Mouse (Mus musculus): ENCODE data around the gene Gm13288. TPM values are rescaled to one million over a fixed set of nuclear protein-coding genes. Genes with fewer than 3 reads are reported as not detected.
"Not testable (repeated sequence)": the region's sequence is repeated elsewhere in the genome, so short reads cannot be mapped to it uniquely, and the experiment has no call there.

Gm13288 gene
- polyA plus RNA-seq (2016; fragmentation: Nextera tagmentation; extraction: Ambion mirVana): 0.07 and 0.09 TPM in 2 replicates

- not testable (repeated sequence) for H3K36me3 ChIP-seq (replicated peaks); H3K27ac ChIP-seq
- peak within 1 kb of the TSS; percentile 34; the same call in 1 of the 2 replicates for H3K4me3 ChIP-seq
Observed at GRCm38 (mm10) chr4:88805231-88805630, at the start of gene Gm13288. Gene Gm13288, plus strand, starts transcription at chr4:88805531.

GRCm38 (mm10) chr4:88756581-88757513 is 48.5 kb upstream of the Gm13288 start:
- peak overlapping the region; percentile 85 for H3K27ac ChIP-seq
- H3K9me3 ChIP-seq; H3K36me3 ChIP-seq (replicated peaks); H3K4me1 ChIP-seq; H3K27me3 ChIP-seq (ENCODE audit: poor library complexity, severe bottlenecking): not testable (repeated sequence)
- peak overlapping the region; percentile 62 for H3K4me3 ChIP-seq
- DNase-seq (ENCODE audit: extremely low spot score, low spot score): peak; percentile 46
- WGBS: 14% methylated on average over 29 of the region's 31 CpGs

More at GRCm38 (mm10) chr4:88805231-88805630, at the start of gene Gm13288:
- not testable (repeated sequence) for H3K9me3 ChIP-seq; DNase-seq (ENCODE audit: extremely low spot score, low spot score); H3K4me1 ChIP-seq
- H3K27me3 ChIP-seq (ENCODE audit: poor library complexity, severe bottlenecking): peaks cover 18% of the 10 kb centered on the region
- no CpG with 5 or more reads among the region's 8 CpGs for WGBS

- H3K27me3 ChIP-seq (ENCODE audit: poor library complexity, severe bottlenecking); H3K4me1 ChIP-seq; H3K36me3 ChIP-seq (replicated peaks); H3K9me3 ChIP-seq: not testable (repeated sequence)
- Histone ChIP-seq H3K4me3 (peak overlapping the region; percentile 62), H3K27ac (peak overlapping the region; percentile 85)
- 0% methylated on average over 18 of the region's 21 CpGs for WGBS
- DNase-seq (ENCODE audit: extremely low spot score, low spot score): peak; percentile 82
Observed at GRCm38 (mm10) chr4:88757628-88758031, 47.7 kb upstream of the Gm13288 start.

- DNase-seq (ENCODE audit: extremely low spot score, low spot score); H3K36me3 ChIP-seq (replicated peaks); H3K4me3 ChIP-seq; H3K27ac ChIP-seq; H3K27me3 ChIP-seq (ENCODE audit: poor library complexity, severe bottlenecking); H3K9me3 ChIP-seq: not testable (repeated sequence)
- peaks cover 10% of the 10 kb centered on the region for H3K4me1 ChIP-seq
- 88% methylated on average over 9 of the region's 9 CpGs for WGBS
Observed at GRCm38 (mm10) chr4:88758751-88759150, 46.6 kb upstream of the Gm13288 start.

GRCm38 (mm10) chr4:88759610-88760268 is 45.6 kb upstream of the Gm13288 start, which contains the start of gene Gm13283:
Gene Gm13283, plus strand, starts transcription at chr4:88760119.
- DNase-seq (ENCODE audit: extremely low spot score, low spot score); H3K27me3 ChIP-seq (ENCODE audit: poor library complexity, severe bottlenecking); H3K9me3 ChIP-seq; H3K36me3 ChIP-seq (replicated peaks): not testable (repeated sequence)
- 27% methylated on average over 11 of the region's 14 CpGs for WGBS
- Histone ChIP-seq H3K4me1 (peaks cover 10% of the 10 kb centered on the region), H3K4me3 (peak within 1 kb of the TSS; percentile 44), H3K27ac (peak within 1 kb of the TSS; percentile 66; the same call in 1 of the 2 replicates)

GRCm38 (mm10) chr4:88760431-88760830 is 44.9 kb upstream of the Gm13288 start:
- peak overlapping the region; percentile 44 for H3K4me3 ChIP-seq
- H3K27ac ChIP-seq: peak overlapping the region; percentile 66; the same call in 1 of the 2 replicates
- not testable (repeated sequence) for H3K36me3 ChIP-seq (replicated peaks); H3K9me3 ChIP-seq; H3K27me3 ChIP-seq (ENCODE audit: poor library complexity, severe bottlenecking)
- under 1% methylated on average over 27 of the region's 28 CpGs for WGBS
- peaks cover 10% of the 10 kb centered on the region for H3K4me1 ChIP-seq
- peak; percentile 64 for DNase-seq (ENCODE audit: extremely low spot score, low spot score)

- H3K4me3 ChIP-seq; H3K27ac ChIP-seq; H3K36me3 ChIP-seq (replicated peaks); H3K27me3 ChIP-seq (ENCODE audit: poor library complexity, severe bottlenecking); DNase-seq (ENCODE audit: extremely low spot score, low spot score); H3K4me1 ChIP-seq; H3K9me3 ChIP-seq: not testable (repeated sequence)
- WGBS: 75% methylated on average over 6 of the region's 8 CpGs
Observed at GRCm38 (mm10) chr4:88761776-88762175, 43.6 kb upstream of the Gm13288 start.

GRCm38 (mm10) chr4:88762341-88762740 is 43.0 kb upstream of the Gm13288 start:
- DNase-seq (ENCODE audit: extremely low spot score, low spot score); H3K4me1 ChIP-seq; H3K9me3 ChIP-seq; H3K4me3 ChIP-seq; H3K27me3 ChIP-seq (ENCODE audit: poor library complexity, severe bottlenecking); H3K27ac ChIP-seq; H3K36me3 ChIP-seq (replicated peaks): not testable (repeated sequence)
- 54% methylated on average over 9 of the region's 9 CpGs for WGBS

GRCm38 (mm10) chr4:88763384-88764018 is 41.8 kb upstream of the Gm13288 start:
- peak; percentile 63 for DNase-seq (ENCODE audit: extremely low spot score, low spot score)
- H3K36me3 ChIP-seq (replicated peaks); H3K27ac ChIP-seq; H3K4me1 ChIP-seq; H3K27me3 ChIP-seq (ENCODE audit: poor library complexity, severe bottlenecking); H3K9me3 ChIP-seq: not testable (repeated sequence)
- 2% methylated on average over 40 of the region's 42 CpGs for WGBS
- peak overlapping the region; percentile 45 for H3K4me3 ChIP-seq

GRCm38 (mm10) chr4:88773534-88773933 is 31.8 kb upstream of the Gm13288 start, which contains the start of gene Gm13290:
Gene Gm13290, plus strand, starts transcription at chr4:88773834.
- H3K4me3 ChIP-seq; H3K4me1 ChIP-seq; H3K27ac ChIP-seq; H3K27me3 ChIP-seq (ENCODE audit: poor library complexity, severe bottlenecking); DNase-seq (ENCODE audit: extremely low spot score, low spot score); H3K36me3 ChIP-seq (replicated peaks); H3K9me3 ChIP-seq: not testable (repeated sequence)
- WGBS: no CpG with 5 or more reads among the region's 32 CpGs

GRCm38 (mm10) chr4:88776622-88777021 is 28.7 kb upstream of the Gm13288 start, which contains the start of gene Gm13289:
Gene Gm13289, plus strand, starts transcription at chr4:88776922.
- DNase-seq (ENCODE audit: extremely low spot score, low spot score); H3K27ac ChIP-seq; H3K36me3 ChIP-seq (replicated peaks); H3K4me3 ChIP-seq; H3K4me1 ChIP-seq; H3K9me3 ChIP-seq; H3K27me3 ChIP-seq (ENCODE audit: poor library complexity, severe bottlenecking): not testable (repeated sequence)
- WGBS: no CpG with 5 or more reads among the region's 29 CpGs

- H3K27me3 ChIP-seq (ENCODE audit: poor library complexity, severe bottlenecking); H3K9me3 ChIP-seq; H3K36me3 ChIP-seq (replicated peaks); H3K27ac ChIP-seq; H3K4me3 ChIP-seq; H3K4me1 ChIP-seq; DNase-seq (ENCODE audit: extremely low spot score, low spot score): not testable (repeated sequence)
- WGBS: no CpG with 5 or more reads among the region's 29 CpGs
Observed at GRCm38 (mm10) chr4:88779550-88779949, 25.8 kb upstream of the Gm13288 start, which contains the start of gene Gm13272. Gene Gm13272, plus strand, starts transcription at chr4:88779850.
